Mouse (Mus musculus): ENCODE results near the gene Igfbp4. TPM values are rescaled to one million over a fixed set of nuclear protein-coding genes. Genes with fewer than 3 reads are reported as not detected.

Igfbp4 gene
- 100 to 1,000 TPM in 1 of 2 experiments, 10 to 100 TPM in 1; 76.9 to 104 TPM for total RNA-seq (2021)
- long read RNA-seq, experiment 1, transcript Igfbp4-201 (4 exons, 3,831 nt) = major isoform, 60 of 74 reads
- long read RNA-seq, experiment 1, partial matches to known transcripts = 3 of 74 reads
- long read RNA-seq, experiment 1, other reads (novel, unspliced or antisense) = 10 of 74 reads
- long read RNA-seq, experiment 2, transcript Igfbp4-201 (4 exons, 3,831 nt) = major isoform, 58 of 68 reads
- long read RNA-seq, experiment 2, partial matches to known transcripts = 7 of 68 reads
- long read RNA-seq, experiment 2, other reads (novel, unspliced or antisense) = 3 of 68 reads

- peak; percentile 84 for DNase-seq
- intact Hi-C loops (cut with DNase I; ENCODE audit: low total_unique reads) = loop anchor here (2.0 to 5.0 kb wide), 2 partner anchors 81 to 108 kb away; no protein-coding TSS in a partner anchor
Measured at GRCm38 (mm10) chr11:99041051-99041729, at the start of gene Igfbp4. Igfbp4 (plus strand) TSS chr11:99041244.

DNA sequence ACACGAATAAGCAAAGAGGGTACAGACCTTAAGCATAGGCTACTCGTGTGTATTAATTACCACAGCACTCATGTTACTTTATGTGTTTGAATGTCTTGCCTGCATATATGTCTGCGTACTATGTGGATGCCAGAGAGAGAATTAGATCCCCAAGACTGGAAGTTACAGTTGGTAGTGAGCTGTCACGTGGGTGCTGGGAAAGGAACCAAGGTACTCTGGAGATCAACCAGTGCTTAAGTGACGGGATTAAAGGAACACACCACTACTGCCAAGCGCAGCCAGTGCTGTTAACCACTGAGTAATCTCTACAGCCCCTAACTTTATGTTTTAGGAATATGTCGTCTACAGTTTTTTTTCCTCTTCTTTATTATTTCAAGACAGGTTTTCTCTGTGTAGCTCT is 45.1 kb upstream of the Igfbp4 start:
- no peak for DNase-seq
- intact Hi-C loops (cut with DNase I; ENCODE audit: low total_unique reads) = no loop called here

GRCm38 (mm10) chr11:98997659-98998058 is 43.4 kb upstream of the Igfbp4 start:
- intact Hi-C loops (cut with DNase I; ENCODE audit: low total_unique reads) = no loop called here
- DNase-seq = no peak

- intact Hi-C loops (cut with DNase I; ENCODE audit: low total_unique reads) = no loop called here
- DNase-seq = no peak
Measured at GRCm38 (mm10) chr11:98998776-98999175, 42.3 kb upstream of the Igfbp4 start.

- intact Hi-C loops (cut with DNase I; ENCODE audit: low total_unique reads) = no loop called here
- no peak for DNase-seq
Measured at GRCm38 (mm10) chr11:98999243-98999642, 41.8 kb upstream of the Igfbp4 start.

GRCm38 (mm10) chr11:99006788-99007187 is 34.3 kb upstream of the Igfbp4 start:
- DNase-seq = no peak
- intact Hi-C loops (cut with DNase I; ENCODE audit: low total_unique reads) = no loop called here

DNA sequence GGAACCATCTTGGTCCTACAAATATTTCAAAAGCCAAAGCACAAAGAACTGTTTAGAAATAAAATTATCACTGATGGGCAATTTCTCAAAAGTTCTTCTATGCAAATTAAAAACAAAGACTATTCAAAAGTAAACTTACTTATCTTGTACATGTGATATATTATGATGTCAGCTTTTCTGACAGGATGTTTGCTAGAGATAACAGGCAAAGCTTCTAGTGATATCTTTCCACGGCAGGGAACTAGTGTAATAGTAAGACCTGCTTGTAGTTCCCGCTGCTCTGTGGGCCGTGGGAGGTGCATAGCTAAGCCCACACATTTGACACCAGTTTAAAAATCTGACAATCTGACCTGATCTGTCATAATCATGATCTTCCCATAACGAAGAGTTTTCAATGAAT is 30.9 kb upstream of the Igfbp4 start:
- intact Hi-C loops (cut with DNase I; ENCODE audit: low total_unique reads) = no loop called here
- no peak for DNase-seq

- DNase-seq = no peak
- intact Hi-C loops (cut with DNase I; ENCODE audit: low total_unique reads) = no loop called here
Measured at GRCm38 (mm10) chr11:99010706-99011105, 30.3 kb upstream of the Igfbp4 start.

GRCm38 (mm10) chr11:99013856-99014255 is 27.2 kb upstream of the Igfbp4 start:
- DNase-seq = no peak
- intact Hi-C loops (cut with DNase I; ENCODE audit: low total_unique reads) = no loop called here

DNA sequence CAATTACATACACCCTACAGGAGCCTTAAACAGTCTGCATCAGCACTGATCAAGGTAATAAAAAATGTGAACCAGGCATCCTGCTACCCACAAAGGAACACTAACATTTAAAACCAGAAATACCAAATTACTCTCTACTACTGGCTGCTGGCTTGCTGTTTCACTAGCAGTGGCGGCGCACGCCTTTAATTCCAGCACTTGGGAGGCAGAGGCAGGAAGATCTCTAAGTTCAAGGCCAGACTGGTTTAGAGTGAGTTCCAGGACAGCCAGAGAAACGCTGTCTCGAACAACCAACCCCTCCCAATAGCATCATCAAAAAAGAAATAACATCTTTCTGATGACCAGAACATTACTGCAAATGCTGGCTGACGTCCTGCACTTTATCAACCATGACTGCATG is 21.2 kb upstream of the Igfbp4 start:
- no peak for DNase-seq
- intact Hi-C loops (cut with DNase I; ENCODE audit: low total_unique reads) = loop anchor here (5.0 kb wide), 1 partner anchor 38 kb away; the partner anchor contains the start of gene Gjd3

GRCm38 (mm10) chr11:99022384-99022933 is 18.6 kb upstream of the Igfbp4 start:
- intact Hi-C loops (cut with DNase I; ENCODE audit: low total_unique reads) = no loop called here

GRCm38 (mm10) chr11:99023094-99023493 is 17.9 kb upstream of the Igfbp4 start:
- intact Hi-C loops (cut with DNase I; ENCODE audit: low total_unique reads) = no loop called here
- no peak for DNase-seq

More at GRCm38 (mm10) chr11:99022384-99022933, 18.6 kb upstream of the Igfbp4 start:
- DNase-seq = no peak

GRCm38 (mm10) chr11:99023500-99024467 is 17.3 kb upstream of the Igfbp4 start, which contains the start of gene Top2a:
Top2a (minus strand) TSS chr11:99024189.
- peak; percentile 59 for DNase-seq
- intact Hi-C loops (cut with DNase I; ENCODE audit: low total_unique reads) = no loop called here

DNA sequence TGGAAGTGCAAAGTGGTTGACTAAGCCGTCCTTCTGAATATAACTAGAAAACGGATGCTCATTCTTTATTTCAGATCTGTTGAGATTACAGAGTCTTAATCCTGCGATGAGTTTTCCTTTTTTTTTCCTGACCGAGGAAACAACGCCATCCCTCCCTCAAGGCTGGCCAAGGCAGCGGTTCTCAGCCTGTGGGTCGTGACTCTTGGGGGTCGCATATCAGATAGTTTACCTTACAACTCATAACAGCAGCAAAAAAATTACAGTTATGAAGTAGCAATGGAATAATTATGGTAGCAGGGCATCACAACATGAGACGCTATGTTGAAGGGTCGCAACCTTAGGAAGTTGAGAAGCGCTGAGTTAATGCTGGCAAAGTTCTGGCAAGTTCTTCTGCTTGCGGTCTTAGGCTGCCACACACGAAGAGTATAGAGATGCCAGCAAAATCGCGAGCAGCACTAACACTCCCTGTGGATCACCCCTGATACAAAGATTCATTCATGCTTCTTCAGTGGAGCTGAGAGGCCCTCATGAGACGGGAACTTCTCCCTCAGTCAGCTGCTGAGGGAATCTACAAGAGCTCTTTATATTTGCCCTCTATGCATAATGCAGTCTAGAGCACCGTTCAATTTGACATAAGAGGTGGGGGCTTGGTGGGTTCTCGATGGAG is 16.4 kb upstream of the Igfbp4 start:
- no peak for DNase-seq
- intact Hi-C loops (cut with DNase I; ENCODE audit: low total_unique reads) = no loop called here

- intact Hi-C loops (cut with DNase I; ENCODE audit: low total_unique reads) = no loop called here
- no peak for DNase-seq
Measured at GRCm38 (mm10) chr11:99025878-99026277, 15.2 kb upstream of the Igfbp4 start.

DNA sequence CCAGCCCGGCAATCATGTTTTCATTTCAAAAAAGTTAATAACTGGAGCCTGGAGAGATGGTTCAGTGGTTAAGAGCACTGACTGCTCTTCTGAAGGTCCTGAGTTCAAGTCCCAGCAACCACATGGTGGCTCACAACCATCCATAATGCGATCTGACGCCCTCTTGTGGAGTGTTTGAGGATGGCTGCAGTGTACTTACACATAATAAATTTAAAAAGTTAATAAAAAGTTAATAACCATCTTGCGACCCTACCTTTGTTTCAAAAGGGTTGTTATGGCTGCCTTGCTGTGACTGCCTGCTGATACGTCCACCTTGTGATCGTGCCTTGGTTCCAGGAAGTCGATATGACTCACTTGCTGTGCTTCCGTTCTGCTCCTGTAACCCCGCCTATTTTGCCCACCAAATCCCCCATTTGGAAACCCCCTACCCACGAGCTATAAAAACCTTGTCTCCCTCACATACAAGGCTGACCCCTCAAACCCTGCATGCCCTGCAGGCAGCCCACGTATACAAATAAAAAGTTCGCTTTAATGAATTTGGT is 14.1 kb upstream of the Igfbp4 start:
- intact Hi-C loops (cut with DNase I; ENCODE audit: low total_unique reads) = no loop called here
- no peak for DNase-seq

DNA sequence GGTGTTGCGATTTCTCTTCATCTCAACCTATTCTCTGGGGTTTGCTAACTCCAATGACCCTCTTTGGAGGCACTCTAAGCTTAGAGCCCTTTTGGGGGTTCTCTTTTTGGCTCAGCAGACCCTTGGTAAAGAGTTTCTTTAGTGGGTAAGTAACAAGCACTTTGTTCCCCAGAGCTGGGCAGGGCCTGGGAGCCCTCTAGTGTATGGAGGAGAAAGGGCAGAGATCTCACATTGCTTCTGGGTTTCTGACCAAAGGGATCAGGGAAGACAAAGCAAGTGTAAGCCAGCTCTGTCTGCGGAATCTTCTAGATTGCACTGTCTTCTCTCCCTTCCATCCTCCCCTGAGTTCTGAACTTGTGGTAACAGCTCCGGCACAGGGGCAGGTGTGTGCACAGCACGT is 5.7 kb upstream of the Igfbp4 start:
- no peak for DNase-seq
- intact Hi-C loops (cut with DNase I; ENCODE audit: low total_unique reads) = no loop called here

- intact Hi-C loops (cut with DNase I; ENCODE audit: low total_unique reads) = no loop called here
- no peak for DNase-seq
Measured at GRCm38 (mm10) chr11:99036254-99036653, 4.8 kb upstream of the Igfbp4 start.

- intact Hi-C loops (cut with DNase I; ENCODE audit: low total_unique reads) = loop anchor here (2.0 to 5.0 kb wide), 2 partner anchors 83 to 109 kb away; no protein-coding TSS in a partner anchor
- DNase-seq = peak; percentile 80
Measured at GRCm38 (mm10) chr11:99039782-99040181, 1.3 kb upstream of the Igfbp4 start.

Data from gastrocnemius, postnatal 14 days (tissue).